Mouse (Mus musculus): ENCODE results near the gene Vps29. TPM values are rescaled to one million over a fixed set of nuclear protein-coding genes. Genes with fewer than 3 reads are reported as not detected.

Gene Vps29
- total and polyA plus RNA-seq, 3 experiments = 39.2 to 91.4 (median 85.4) TPM

DNA sequence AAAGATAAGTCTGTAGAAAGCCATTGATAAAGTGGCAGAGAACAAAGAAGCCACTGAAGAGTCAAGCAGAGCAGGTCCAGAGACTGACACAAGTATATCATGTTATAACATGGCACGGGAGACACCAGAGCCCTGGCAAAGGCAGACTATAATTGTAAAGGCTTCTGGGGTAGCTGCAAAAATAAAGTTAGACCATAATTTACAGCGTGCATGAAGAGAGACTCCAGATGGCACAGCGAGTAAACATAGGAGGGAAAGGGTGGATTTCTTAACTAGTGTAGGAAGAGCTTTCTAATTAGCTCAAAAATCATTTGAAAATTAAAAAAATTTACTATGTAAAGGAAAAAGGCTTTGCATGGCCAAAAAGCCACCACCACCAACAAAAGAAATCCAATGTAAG is 26.9 kb upstream of the Vps29 start:
- no peak overlapping the region for H3K9ac ChIP-seq (ENCODE audit: low read depth, low read length)
- H3K79me2 ChIP-seq (replicated peaks; ENCODE audit: control insufficient read depth, insufficient read depth, low read length) = no peaks in the 10 kb centered on the region
- no peak overlapping the region for H3K27ac ChIP-seq
- H3K36me3 ChIP-seq (ENCODE audit: control insufficient read depth, insufficient read depth, low read length) = no peaks in the 10 kb centered on the region
- intact Hi-C loops (cut with DNase I) = no loop called here
- TF ChIP-seq CTCF (IDR thresholded peaks at IDR 0.05) = no peak
- no peak for TF ChIP-seq POLR2A (IDR thresholded peaks at IDR 0.05; ENCODE audit: insufficient read depth, low read depth, low read length)
- TF ChIP-seq EP300 (IDR thresholded peaks at IDR 0.05; ENCODE audit: insufficient read depth, low read depth, low read length) = no peak
- WGBS = 89% methylated on average over 3 of the region's 3 CpGs
- H3K4me3 ChIP-seq = no peak overlapping the region
- DNase-seq = no peak
- no peaks in the 10 kb centered on the region for H3K27me3 ChIP-seq (ENCODE audit: control insufficient read depth, insufficient read depth, low read length)
- peaks cover 3% of the 10 kb centered on the region; the same call in 1 of the 2 replicates for H3K4me1 ChIP-seq (ENCODE audit: control insufficient read depth, insufficient read depth, low read length)

DNA sequence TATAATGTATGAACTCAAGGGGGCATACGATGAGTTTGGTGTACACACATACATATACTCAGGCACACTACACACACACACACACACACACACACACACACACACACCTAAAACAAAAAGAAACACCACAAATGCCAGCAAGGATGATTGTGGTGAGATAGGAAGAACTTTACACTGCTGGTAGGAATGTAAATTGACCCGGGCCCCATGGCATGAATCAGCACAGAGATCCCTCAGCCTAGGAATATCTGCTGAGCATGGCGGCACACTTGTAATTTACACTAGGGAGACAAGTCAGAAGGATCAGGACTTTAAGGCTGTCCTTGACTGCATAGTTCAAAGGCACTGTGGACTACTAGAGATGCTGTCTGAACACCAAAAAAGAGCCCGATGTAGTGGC is 23.9 kb upstream of the Vps29 start:
- WGBS = 82% methylated on average over 4 of the region's 4 CpGs
- Histone ChIP-seq H3K27ac (no peak overlapping the region), H3K27me3 (ENCODE audit: control insufficient read depth, insufficient read depth, low read length) (no peaks in the 10 kb centered on the region), H3K4me3 (no peak overlapping the region), H3K9ac (ENCODE audit: low read depth, low read length) (no peak overlapping the region), H3K4me1 (ENCODE audit: control insufficient read depth, insufficient read depth, low read length) (peaks cover 3% of the 10 kb centered on the region; the same call in 1 of the 2 replicates), H3K36me3 (ENCODE audit: control insufficient read depth, insufficient read depth, low read length) (no peaks in the 10 kb centered on the region), H3K79me2 (replicated peaks; ENCODE audit: control insufficient read depth, insufficient read depth, low read length) (no peaks in the 10 kb centered on the region)
- TF ChIP-seq CTCF (IDR thresholded peaks at IDR 0.05) (no peak), EP300 (IDR thresholded peaks at IDR 0.05; ENCODE audit: insufficient read depth, low read depth, low read length) (no peak), POLR2A (IDR thresholded peaks at IDR 0.05; ENCODE audit: insufficient read depth, low read depth, low read length) (no peak)
- intact Hi-C loops (cut with DNase I) = no loop called here
- DNase-seq = no peak

DNA sequence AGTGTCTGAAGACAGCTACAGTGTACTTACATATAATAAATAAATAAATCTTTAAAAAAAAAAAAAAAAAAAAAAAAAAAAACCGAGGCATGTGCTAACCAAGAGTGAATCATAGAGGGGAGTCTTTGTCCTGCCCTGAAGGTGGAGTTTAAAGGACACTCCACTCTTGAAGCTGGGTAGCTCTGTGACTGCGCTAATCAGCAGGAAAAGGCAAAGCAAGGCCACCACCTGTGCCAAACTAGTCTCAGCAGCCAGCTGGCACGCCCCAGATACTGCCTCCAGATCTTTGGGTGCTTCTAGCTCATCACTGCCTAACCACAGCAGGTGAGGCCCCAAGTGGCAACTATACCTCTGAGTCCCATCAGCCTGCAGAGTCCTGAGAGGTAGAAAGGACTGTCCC is 19.5 kb upstream of the Vps29 start:
- WGBS = 51% methylated on average over 3 of the region's 3 CpGs
- intact Hi-C loops (cut with DNase I) = no loop called here

DNA sequence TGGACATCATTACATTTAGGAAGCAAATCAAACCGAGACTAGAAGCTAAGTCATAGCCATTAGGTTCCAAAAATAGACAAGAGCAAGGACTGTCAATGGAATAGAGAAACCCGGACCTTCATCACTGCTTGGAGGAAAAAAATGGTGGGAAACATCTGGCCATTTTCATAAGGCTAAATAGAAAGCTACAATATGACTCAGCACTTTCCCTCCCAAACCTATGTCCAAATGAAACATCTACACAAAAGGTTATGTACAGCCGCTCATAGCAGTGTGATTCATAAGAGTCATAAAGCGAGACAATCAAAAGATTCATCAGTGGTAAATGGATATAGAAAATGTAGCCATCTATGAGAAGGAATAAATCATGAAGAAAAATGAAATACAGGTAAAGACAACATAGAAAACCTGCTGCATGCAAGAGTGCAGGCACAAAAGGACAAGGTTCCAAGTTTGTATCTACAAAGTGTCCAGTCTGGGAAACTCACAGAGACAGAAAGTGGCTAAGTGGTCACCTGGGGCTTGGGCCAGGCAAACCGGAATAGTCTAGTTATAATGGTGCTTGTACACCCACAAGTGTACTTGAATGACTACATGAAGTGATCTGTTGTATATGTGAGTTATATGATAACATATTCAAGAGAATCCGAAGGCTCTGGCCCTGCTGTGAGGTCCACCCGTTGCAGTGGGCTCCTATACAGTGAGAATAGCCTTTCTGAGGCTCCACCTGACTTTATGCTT is 17.4 kb upstream of the Vps29 start:
- no peaks in the 10 kb centered on the region for H3K36me3 ChIP-seq (ENCODE audit: control insufficient read depth, insufficient read depth, low read length)
- WGBS = 77% methylated on average over 7 of the region's 7 CpGs
- TF ChIP-seq EP300 (IDR thresholded peaks at IDR 0.05; ENCODE audit: insufficient read depth, low read depth, low read length) = no peak
- no peak for TF ChIP-seq CTCF (IDR thresholded peaks at IDR 0.05)
- no peak for TF ChIP-seq POLR2A (IDR thresholded peaks at IDR 0.05; ENCODE audit: insufficient read depth, low read depth, low read length)
- H3K9ac ChIP-seq (ENCODE audit: low read depth, low read length) = no peak overlapping the region
- H3K4me3 ChIP-seq = no peak overlapping the region
- intact Hi-C loops (cut with DNase I) = no loop called here
- no peaks in the 10 kb centered on the region for H3K4me1 ChIP-seq (ENCODE audit: control insufficient read depth, insufficient read depth, low read length)
- no peak for DNase-seq
- H3K27me3 ChIP-seq (ENCODE audit: control insufficient read depth, insufficient read depth, low read length) = no peaks in the 10 kb centered on the region
- H3K79me2 ChIP-seq (replicated peaks; ENCODE audit: control insufficient read depth, insufficient read depth, low read length) = no peaks in the 10 kb centered on the region
- H3K27ac ChIP-seq = no peak overlapping the region

More for the DNA sequence above, 19.5 kb upstream of the Vps29 start:
- Histone ChIP-seq H3K9ac (ENCODE audit: low read depth, low read length) (no peak overlapping the region), H3K36me3 (ENCODE audit: control insufficient read depth, insufficient read depth, low read length) (no peaks in the 10 kb centered on the region), H3K27ac (no peak overlapping the region), H3K4me3 (no peak overlapping the region), H3K79me2 (replicated peaks; ENCODE audit: control insufficient read depth, insufficient read depth, low read length) (no peaks in the 10 kb centered on the region), H3K4me1 (ENCODE audit: control insufficient read depth, insufficient read depth, low read length) (no peaks in the 10 kb centered on the region), H3K27me3 (ENCODE audit: control insufficient read depth, insufficient read depth, low read length) (no peaks in the 10 kb centered on the region)
- no peak for TF ChIP-seq CTCF (IDR thresholded peaks at IDR 0.05)
- no peak for TF ChIP-seq EP300 (IDR thresholded peaks at IDR 0.05; ENCODE audit: insufficient read depth, low read depth, low read length)
- no peak for TF ChIP-seq POLR2A (IDR thresholded peaks at IDR 0.05; ENCODE audit: insufficient read depth, low read depth, low read length)
- DNase-seq = no peak

DNA sequence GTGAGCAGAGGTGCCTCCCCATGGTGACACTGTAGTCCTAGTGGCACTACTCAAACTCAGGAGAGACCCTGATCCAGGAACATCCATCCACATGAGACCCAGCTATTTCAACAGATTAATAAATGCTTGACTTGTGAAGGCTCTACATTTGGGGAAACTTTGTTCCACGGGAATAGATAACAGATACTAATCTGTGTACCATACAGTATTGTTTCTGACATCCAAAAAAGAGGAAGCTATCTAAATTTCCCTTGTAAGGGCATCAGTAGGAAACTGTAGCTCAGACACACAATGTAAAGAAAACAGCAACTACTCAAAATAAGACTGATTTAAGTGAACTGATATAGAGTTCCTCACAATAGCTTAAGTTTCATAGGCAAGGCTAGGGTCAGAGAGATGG is 11.3 kb upstream of the Vps29 start:
- 51% methylated on average over 1 of the region's 1 CpGs for WGBS
- no peaks in the 10 kb centered on the region for H3K36me3 ChIP-seq (ENCODE audit: control insufficient read depth, insufficient read depth, low read length)
- peaks cover 1% of the 10 kb centered on the region for H3K4me1 ChIP-seq (ENCODE audit: control insufficient read depth, insufficient read depth, low read length)
- H3K9ac ChIP-seq (ENCODE audit: low read depth, low read length) = no peak overlapping the region
- H3K27me3 ChIP-seq (ENCODE audit: control insufficient read depth, insufficient read depth, low read length) = no peaks in the 10 kb centered on the region
- H3K27ac ChIP-seq = no peak overlapping the region
- TF ChIP-seq POLR2A (IDR thresholded peaks at IDR 0.05; ENCODE audit: insufficient read depth, low read depth, low read length) = no peak
- TF ChIP-seq EP300 (IDR thresholded peaks at IDR 0.05; ENCODE audit: insufficient read depth, low read depth, low read length) = no peak
- no peak for TF ChIP-seq CTCF (IDR thresholded peaks at IDR 0.05)
- no peak for DNase-seq
- no peak overlapping the region for H3K4me3 ChIP-seq
- intact Hi-C loops (cut with DNase I) = no loop called here
- H3K79me2 ChIP-seq (replicated peaks; ENCODE audit: control insufficient read depth, insufficient read depth, low read length) = no peaks in the 10 kb centered on the region

- no peak overlapping the region for H3K4me3 ChIP-seq
- peaks cover 1% of the 10 kb centered on the region for H3K4me1 ChIP-seq (ENCODE audit: control insufficient read depth, insufficient read depth, low read length)
- no peak overlapping the region for H3K9ac ChIP-seq (ENCODE audit: low read depth, low read length)
- no peaks in the 10 kb centered on the region for H3K79me2 ChIP-seq (replicated peaks; ENCODE audit: control insufficient read depth, insufficient read depth, low read length)
- no peaks in the 10 kb centered on the region for H3K27me3 ChIP-seq (ENCODE audit: control insufficient read depth, insufficient read depth, low read length)
- 36% methylated on average over 7 of the region's 7 CpGs for WGBS
- no peak for TF ChIP-seq POLR2A (IDR thresholded peaks at IDR 0.05; ENCODE audit: insufficient read depth, low read depth, low read length)
- no peak for TF ChIP-seq CTCF (IDR thresholded peaks at IDR 0.05)
- TF ChIP-seq EP300 (IDR thresholded peaks at IDR 0.05; ENCODE audit: insufficient read depth, low read depth, low read length) = no peak
- H3K27ac ChIP-seq = no peak overlapping the region
- DNase-seq = no peak
- no peaks in the 10 kb centered on the region for H3K36me3 ChIP-seq (ENCODE audit: control insufficient read depth, insufficient read depth, low read length)
- intact Hi-C loops (cut with DNase I) = loop anchor here (1.0 to 2.0 kb wide), 2 partner anchors 75 to 213 kb away; no protein-coding TSS in a partner anchor
Measured at GRCm38 (mm10) chr5:122343768-122344167, 10.4 kb upstream of the Vps29 start.

Measured in heart, adult 2 months (tissue).